Mouse (Mus musculus) limb, embryonic 10.5 days (tissue): ENCODE data around the gene Ndufa7. TPM values are rescaled to one million over a fixed set of nuclear protein-coding genes. Genes with fewer than 3 reads are reported as not detected.
A peak's percentile ranks its signal among the peaks of the same experiment; 100 is the strongest.

Experiments used
- DNase-seq: peaks from one replicate; pipeline ENCODE4 v3.0.0-alpha.2; 2017; ENCODE audit warnings: low spot score
- H3K27ac ChIP-seq: fragments of 300-500 bp; sonication (generic); 2 replicates; pipeline ENCODE4 v1.5.1; 2016; ENCODE audit warnings: mild to moderate bottlenecking
- H3K27me3 ChIP-seq: fragments of 300-500 bp; sonication (generic); 2 replicates; pipeline ENCODE4 v1.6.1; 2016; ENCODE audit warnings: low read depth, mild to moderate bottlenecking; ENCODE audit not compliant: poor library complexity, severe bottlenecking
- H3K36me3 ChIP-seq: fragments of 300-500 bp; sonication (generic); 2 replicates; pipeline ENCODE4 v1.6.1; 2016; ENCODE audit warnings: mild to moderate bottlenecking, moderate library complexity
- H3K4me1 ChIP-seq: fragments of 300-500 bp; sonication (generic); 2 replicates; pipeline ENCODE4 v1.6.1; 2016
- H3K4me3 ChIP-seq: fragments of 300-500 bp; sonication (generic); 2 replicates; pipeline ENCODE4 v1.5.1; 2016; ENCODE audit warnings: mild to moderate bottlenecking, moderate library complexity
- H3K9me3 ChIP-seq: fragments of 300-500 bp; sonication (generic); replicated peaks from 2 replicates; pipeline ENCODE4 v1.6.1; 2016; ENCODE audit warnings: mild to moderate bottlenecking
- WGBS: fragments of 180-500 bp; shearing (Covaris S2); methylation state at CpG from one replicate; pipeline ENCODE4 v1.1.7; 2016; 5-methylcytosine and 5-hydroxymethylcytosine counted together
- polyA plus RNA-seq: library from polyadenylated mRNA; unstranded; fragments of >200 nt; fragmentation: Nextera tagmentation; extraction: Ambion mirVana; gene quantifications from 2 replicates; pipeline ENCODE4 v1.2.1, GENCODE M21; 2016

The Ndufa7 gene
- polyA plus RNA-seq: 497 and 518 TPM in 2 replicates

DNA sequence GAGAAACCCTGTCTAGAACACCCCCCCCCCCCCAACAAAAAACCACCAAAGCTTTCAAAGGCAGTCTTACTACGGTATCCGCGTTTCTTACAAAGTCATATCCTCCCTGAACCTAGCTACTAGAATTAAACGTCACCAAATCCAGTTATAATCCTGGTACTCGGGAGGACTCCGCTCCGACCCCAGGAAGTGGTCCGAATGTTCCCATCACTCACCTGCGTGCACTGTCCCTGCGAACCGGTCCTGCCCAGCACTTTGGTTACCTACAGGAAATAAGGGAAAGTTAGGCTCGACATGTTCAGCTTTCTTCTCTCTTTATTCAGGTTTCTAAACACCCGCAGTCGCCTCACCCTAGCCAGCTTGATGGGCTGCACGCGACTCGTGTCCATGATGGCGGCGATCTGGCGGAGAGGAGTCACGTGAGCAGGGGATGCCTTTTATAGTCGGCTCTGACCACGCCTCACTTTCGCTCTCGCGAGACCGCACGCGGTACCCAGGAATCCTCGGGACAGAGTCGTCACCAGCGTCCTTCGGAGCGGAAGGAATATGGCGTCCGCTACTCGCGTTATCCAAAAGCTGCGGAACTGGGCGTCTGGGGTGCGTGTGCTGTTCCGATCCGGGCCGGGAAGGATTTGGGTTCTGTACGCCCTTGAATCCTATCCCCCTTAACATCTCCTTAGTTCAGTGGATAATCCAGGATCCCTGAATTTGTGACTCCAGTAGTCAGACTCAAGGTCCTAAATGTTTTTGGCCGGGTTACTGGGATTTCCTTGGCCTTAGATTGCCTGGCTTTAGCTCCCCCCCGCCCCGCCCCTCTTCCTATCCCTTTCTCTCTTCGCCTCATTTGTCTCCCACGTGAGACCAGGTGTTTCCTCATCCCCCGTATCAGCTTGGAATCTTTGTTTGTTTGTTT, at the start of gene Ndufa7, which contains the start of gene Rps28:
TSS of gene Ndufa7 (plus strand) at position 489 of the 913 bp plus-strand sequence.
TSS of gene Rps28 (minus strand) at position 479 of the 913 bp plus-strand sequence.
- peak within 1 kb of the TSS; percentile 89 for H3K27ac ChIP-seq
- under 1% methylated on average over 51 of the region's 51 CpGs for WGBS
- no peaks in the 10 kb centered on the region for H3K27me3 ChIP-seq
- DNase-seq: peak; percentile 98
- peaks cover 31% of the 10 kb centered on the region for H3K4me1 ChIP-seq
- peak within 1 kb of the TSS; percentile 78 for H3K4me3 ChIP-seq
- H3K36me3 ChIP-seq: peaks cover 69% of the 10 kb centered on the region
- H3K9me3 ChIP-seq: no peaks in the 10 kb centered on the region

DNA sequence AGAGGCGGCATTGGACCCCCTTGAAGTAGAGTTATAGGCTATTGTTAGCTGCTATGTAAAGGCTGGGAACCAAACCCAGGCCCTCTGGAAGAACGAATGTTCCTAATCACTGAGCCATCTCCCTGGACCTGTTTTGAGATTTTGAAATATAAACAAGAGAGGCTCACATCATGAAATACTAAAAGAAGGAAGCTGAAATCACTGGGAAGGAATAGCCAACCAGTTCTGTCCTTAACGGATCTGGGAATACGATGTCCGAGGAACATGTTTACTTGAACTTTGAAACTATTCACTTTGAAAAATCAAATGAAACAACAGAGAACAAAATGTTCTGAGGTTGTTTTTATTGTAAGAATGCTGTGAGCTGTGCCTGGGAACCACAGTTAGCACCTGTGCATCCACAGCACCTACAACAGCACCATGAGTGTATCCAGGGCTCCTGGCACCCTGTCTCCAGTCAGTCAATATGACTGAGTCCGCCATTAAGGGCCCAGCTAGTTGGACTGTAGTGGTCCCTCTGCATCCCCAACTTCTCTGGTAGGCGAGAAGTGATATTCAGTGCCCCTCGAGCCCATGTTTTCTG, 49.7 kb upstream of the Ndufa7 start:
- DNase-seq: no peak
- Histone ChIP-seq H3K36me3 (peaks cover 42% of the 10 kb centered on the region), H3K4me3 (no peak overlapping the region), H3K9me3 (no peaks in the 10 kb centered on the region), H3K27me3 (no peaks in the 10 kb centered on the region), H3K27ac (no peak overlapping the region), H3K4me1 (peaks cover 19% of the 10 kb centered on the region)
- 93% methylated on average over 8 of the region's 8 CpGs for WGBS

GRCm38 (mm10) chr17:33775287-33775686, 49.1 kb upstream of the Ndufa7 start:
- H3K27me3 ChIP-seq: no peaks in the 10 kb centered on the region
- no peaks in the 10 kb centered on the region for H3K9me3 ChIP-seq
- DNase-seq: no peak
- H3K27ac ChIP-seq: no peak overlapping the region
- no peak overlapping the region for H3K4me3 ChIP-seq
- peaks cover 42% of the 10 kb centered on the region for H3K36me3 ChIP-seq
- H3K4me1 ChIP-seq: peaks cover 25% of the 10 kb centered on the region
- WGBS: 98% methylated on average over 4 of the region's 4 CpGs

- DNase-seq: peak; percentile 96
- Histone ChIP-seq H3K4me3 (peak overlapping the region; percentile 67), H3K27me3 (no peaks in the 10 kb centered on the region), H3K36me3 (peaks cover 40% of the 10 kb centered on the region), H3K4me1 (peaks cover 51% of the 10 kb centered on the region), H3K27ac (peak overlapping the region; percentile 90), H3K9me3 (no peaks in the 10 kb centered on the region)
- WGBS: 40% methylated on average over 9 of the region's 9 CpGs
Observed at GRCm38 (mm10) chr17:33779271-33779966, 45.0 kb upstream of the Ndufa7 start.

- no peak for DNase-seq
- peak overlapping the region; percentile 90 for H3K27ac ChIP-seq
- H3K9me3 ChIP-seq: no peaks in the 10 kb centered on the region
- peak overlapping the region; percentile 67 for H3K4me3 ChIP-seq
- peaks cover 51% of the 10 kb centered on the region for H3K4me1 ChIP-seq
- no peaks in the 10 kb centered on the region for H3K27me3 ChIP-seq
- WGBS: 89% methylated on average over 5 of the region's 5 CpGs
- peaks cover 35% of the 10 kb centered on the region for H3K36me3 ChIP-seq
Observed at GRCm38 (mm10) chr17:33779967-33780295, 44.4 kb upstream of the Ndufa7 start.

- Histone ChIP-seq H3K9me3 (no peaks in the 10 kb centered on the region), H3K27me3 (no peaks in the 10 kb centered on the region), H3K36me3 (peaks cover 30% of the 10 kb centered on the region), H3K4me3 (peak overlapping the region; percentile 67), H3K4me1 (peaks cover 52% of the 10 kb centered on the region), H3K27ac (peak overlapping the region; percentile 90)
- WGBS: 91% methylated on average over 5 of the region's 5 CpGs
- no peak for DNase-seq
Observed at GRCm38 (mm10) chr17:33780431-33780830, 43.9 kb upstream of the Ndufa7 start.

DNA sequence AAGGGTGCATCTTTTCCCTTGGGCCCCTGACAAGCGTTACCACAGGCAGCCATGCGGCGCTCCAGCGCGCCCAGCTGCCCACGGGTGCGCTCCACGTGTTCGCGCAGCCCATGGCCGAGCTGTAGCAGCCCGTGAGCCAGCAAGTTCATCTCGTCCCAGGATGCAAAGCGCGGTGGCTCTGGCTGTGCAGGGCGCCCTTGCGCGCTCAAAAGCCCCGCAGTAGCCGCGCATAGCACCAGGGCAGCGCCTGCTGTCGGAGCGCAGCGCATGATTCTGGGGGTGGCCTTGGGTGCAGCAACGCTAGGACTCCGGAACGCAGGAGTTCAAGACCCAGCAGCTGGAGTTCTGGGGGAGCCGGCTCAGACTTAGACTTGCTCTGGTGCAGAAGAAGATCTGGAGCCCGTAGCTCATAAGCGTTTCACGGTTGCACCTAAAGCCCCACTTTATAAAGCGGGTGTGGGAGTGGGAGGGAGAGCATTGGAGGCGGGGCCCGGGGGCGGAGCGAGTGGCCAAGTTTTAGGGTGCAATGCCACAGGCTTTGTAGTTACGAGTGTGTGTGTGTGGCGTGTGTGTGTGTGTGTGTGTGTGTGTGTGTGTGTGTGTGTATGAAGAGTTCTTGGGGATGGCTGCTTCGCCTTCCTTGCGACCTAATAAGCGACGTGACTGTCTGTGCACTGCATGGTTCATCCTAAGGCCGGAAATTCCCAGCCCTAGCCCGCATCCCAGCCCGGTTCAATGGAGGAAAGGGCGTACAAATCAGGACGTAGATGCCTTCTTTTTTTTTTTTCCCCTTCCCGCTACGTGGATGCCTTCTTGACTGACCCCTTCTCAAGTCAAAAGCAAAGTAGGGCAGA, 43.0 kb upstream of the Ndufa7 start, which contains the start of gene Angptl4:
TSS of gene Angptl4 (minus strand) at position 707 of the 854 bp plus-strand sequence.
- Histone ChIP-seq H3K4me3 (peak within 1 kb of the TSS; percentile 67), H3K36me3 (peaks cover 21% of the 10 kb centered on the region), H3K27me3 (no peaks in the 10 kb centered on the region), H3K27ac (peak within 1 kb of the TSS; percentile 90), H3K9me3 (no peaks in the 10 kb centered on the region), H3K4me1 (peaks cover 60% of the 10 kb centered on the region)
- 3% methylated on average over 50 of the region's 50 CpGs for WGBS
- peak; percentile 72 for DNase-seq

DNA sequence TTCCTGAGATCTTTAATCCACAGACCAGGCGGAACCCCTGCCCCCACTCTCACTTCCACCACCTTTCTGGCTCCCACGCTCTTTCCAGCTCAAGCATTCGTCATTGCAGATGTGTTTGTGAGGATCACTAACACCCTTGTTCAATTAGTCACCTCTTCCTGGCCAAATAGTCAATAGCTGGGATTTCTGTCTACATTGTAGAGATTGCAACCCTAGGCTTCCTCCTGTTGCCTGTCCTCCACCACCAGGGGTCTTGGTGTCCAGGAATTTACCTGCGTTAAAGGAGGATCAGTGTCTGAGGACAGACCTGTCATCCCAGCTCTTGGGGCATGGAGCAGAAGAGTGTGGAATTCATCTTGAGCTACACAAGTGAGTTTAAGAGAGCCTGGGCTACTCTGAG, 42.3 kb upstream of the Ndufa7 start:
- Histone ChIP-seq H3K4me1 (peaks cover 60% of the 10 kb centered on the region), H3K4me3 (peak overlapping the region; percentile 67), H3K36me3 (peaks cover 14% of the 10 kb centered on the region), H3K27me3 (no peaks in the 10 kb centered on the region), H3K27ac (peak overlapping the region; percentile 90), H3K9me3 (no peaks in the 10 kb centered on the region)
- DNase-seq: peak; percentile 32
- 38% methylated on average over 4 of the region's 4 CpGs for WGBS

DNA sequence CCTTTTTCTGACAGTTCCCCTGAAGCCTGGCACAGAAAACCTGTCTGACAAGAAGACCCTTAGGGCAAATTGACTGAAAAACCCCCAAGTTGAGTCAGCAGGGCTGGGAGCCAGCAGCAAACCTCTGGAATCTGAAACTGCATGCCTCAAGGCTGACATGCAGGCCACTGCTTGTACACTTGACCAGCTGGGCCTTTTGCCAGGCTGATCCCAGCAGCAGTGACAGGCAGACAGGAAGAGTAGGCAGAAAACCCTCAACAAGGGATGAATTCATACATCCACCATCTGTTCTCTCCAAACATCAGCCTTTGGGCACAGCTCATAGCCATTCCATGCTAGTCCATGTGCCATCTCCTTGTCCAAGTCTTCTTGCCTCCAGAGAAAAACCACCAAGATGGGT, 41.0 kb upstream of the Ndufa7 start:
- Histone ChIP-seq H3K4me3 (no peak overlapping the region), H3K4me1 (peaks cover 53% of the 10 kb centered on the region), H3K27ac (no peak overlapping the region), H3K9me3 (no peaks in the 10 kb centered on the region), H3K36me3 (peaks cover under 1% of the 10 kb centered on the region; the same call in 1 of the 2 replicates), H3K27me3 (no peaks in the 10 kb centered on the region)
- DNase-seq: no peak

DNA sequence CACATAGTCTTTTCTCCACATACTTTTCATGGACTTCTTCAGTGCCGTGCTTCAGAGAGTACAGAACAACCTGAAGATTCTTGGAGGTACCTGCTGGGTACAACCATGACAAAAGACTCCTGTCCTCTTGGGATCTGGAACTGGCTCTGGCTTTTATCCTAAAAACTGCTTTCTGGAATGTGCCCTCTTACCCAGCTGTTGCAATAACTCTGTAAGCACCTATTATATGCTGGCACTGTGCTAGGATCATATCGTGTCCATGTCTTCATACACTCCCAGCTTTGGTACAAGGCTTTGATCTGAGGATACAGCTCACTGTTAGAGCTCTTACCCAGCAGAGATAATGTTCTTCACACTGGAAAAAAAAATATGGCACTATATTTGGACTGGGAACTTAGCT, 39.4 kb upstream of the Ndufa7 start:
- no peak for DNase-seq
- H3K4me3 ChIP-seq: no peak overlapping the region
- H3K36me3 ChIP-seq: no peaks in the 10 kb centered on the region
- H3K9me3 ChIP-seq: no peaks in the 10 kb centered on the region
- WGBS: 90% methylated on average over 2 of the region's 2 CpGs
- H3K27me3 ChIP-seq: no peaks in the 10 kb centered on the region
- H3K27ac ChIP-seq: no peak overlapping the region
- peaks cover 38% of the 10 kb centered on the region for H3K4me1 ChIP-seq

- Histone ChIP-seq H3K9me3 (no peaks in the 10 kb centered on the region), H3K27me3 (no peaks in the 10 kb centered on the region), H3K27ac (no peak overlapping the region), H3K4me1 (peaks cover 24% of the 10 kb centered on the region), H3K36me3 (no peaks in the 10 kb centered on the region), H3K4me3 (no peak overlapping the region)
- WGBS: 85% methylated on average over 18 of the region's 18 CpGs
- no peak for DNase-seq
Observed at GRCm38 (mm10) chr17:33786375-33786774, 38.0 kb upstream of the Ndufa7 start.

DNA sequence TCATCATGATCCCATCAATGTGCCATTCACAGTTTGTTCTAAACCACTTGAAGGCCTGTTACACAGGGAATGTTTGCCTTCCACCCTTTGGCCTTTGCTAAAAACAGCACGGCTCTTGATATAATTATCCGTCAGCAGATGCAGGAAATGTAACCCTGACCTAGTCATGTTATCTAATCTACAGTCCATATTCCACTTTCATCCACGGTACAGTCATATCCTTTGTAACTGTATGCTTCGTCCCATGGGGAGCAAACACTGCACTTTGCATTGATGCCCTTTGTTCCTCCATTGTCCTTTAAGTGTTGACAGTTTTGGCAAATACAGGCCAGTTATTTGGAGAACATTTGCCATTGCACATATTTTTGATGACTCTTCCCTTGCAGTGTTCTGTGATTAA, 35.6 kb upstream of the Ndufa7 start:
- WGBS: 89% methylated on average over 4 of the region's 4 CpGs
- no peak overlapping the region for H3K4me3 ChIP-seq
- no peaks in the 10 kb centered on the region for H3K36me3 ChIP-seq
- no peak for DNase-seq
- H3K4me1 ChIP-seq: peaks cover 9% of the 10 kb centered on the region
- H3K27ac ChIP-seq: no peak overlapping the region
- H3K27me3 ChIP-seq: no peaks in the 10 kb centered on the region
- no peaks in the 10 kb centered on the region for H3K9me3 ChIP-seq
